Mouse (Mus musculus) G1E (cell line): ENCODE data around the gene Trem1. TPM values are rescaled to one million over a fixed set of nuclear protein-coding genes. Genes with fewer than 3 reads are reported as not detected.

ENCODE experiments used
- ATAC-seq: 2 replicates; pipeline ENCODE4 v1.8.0; 2016; ENCODE audit warnings: mild to moderate bottlenecking; ENCODE audit not compliant: insufficient number of reproducible peaks, poor library complexity, low FRiP score, severe bottlenecking; ENCODE audit errors: extremely low read depth
- DNase-seq: peaks from one replicate; pipeline ENCODE4 v3.0.0; 2012; ENCODE audit warnings: low spot score
- H3K27me3 ChIP-seq: 2 replicates; pipeline ENCODE4 v1.6.1; 2012; ENCODE audit warnings: mild to moderate bottlenecking, low read length, inconsistent platforms; ENCODE audit not compliant: insufficient read depth
- H3K36me3 ChIP-seq: replicated peaks from 2 replicates; pipeline ENCODE3; 2012; ENCODE audit warnings: mild to moderate bottlenecking, inconsistent platforms
- H3K4me1 ChIP-seq: 2 replicates; pipeline ENCODE4 v1.6.1; 2012; ENCODE audit warnings: low read depth, low read length, inconsistent platforms, mixed read lengths; ENCODE audit not compliant: insufficient read depth
- H3K4me3 ChIP-seq: 2 replicates; pipeline ENCODE4 v1.5.1; 2012; ENCODE audit warnings: low read depth, mild to moderate bottlenecking, inconsistent platforms, low read length, moderate library complexity, mixed read lengths
- H3K9me3 ChIP-seq: replicated peaks from 2 replicates; pipeline ENCODE4 v1.6.1; 2012; ENCODE audit warnings: inconsistent platforms
- CTCF ChIP-seq: IDR thresholded peaks from 2 replicates; pipeline ENCODE4 v1.5.1; 2012; ENCODE audit warnings: low read depth, low read length, inconsistent platforms, mixed read lengths
- GATA1 ChIP-seq: IDR thresholded peaks from 2 replicates; pipeline ENCODE4 v1.6.1; 2012; ENCODE audit warnings: borderline replicate concordance, low read length, inconsistent platforms, mixed read lengths
- GATA2 ChIP-seq: IDR thresholded peaks from 2 replicates; pipeline ENCODE4 v1.6.1; 2012; ENCODE audit warnings: low read depth, low read length, inconsistent platforms, borderline replicate concordance
- POLR2AphosphoS5 ChIP-seq: IDR thresholded peaks from 2 replicates; pipeline ENCODE4 v1.6.1; 2012; ENCODE audit warnings: low read depth, low read length, inconsistent platforms; ENCODE audit not compliant: insufficient replicate concordance
- TAL1 ChIP-seq: conservative IDR thresholded peaks from 2 replicates; pipeline ENCODE4 v1.6.1; 2012; ENCODE audit warnings: low read depth, low read length, inconsistent platforms, mixed read lengths
- polyA plus RNA-seq: library from polyadenylated mRNA; stranded (reverse); fragments of >175 nt; gene quantifications from 2 replicates; pipeline ENCODE4 v1.2.3, GENCODE M21; 2012
- total RNA-seq, 2 experiments: library from RNA; stranded (forward) in 1 of 2; stranded (reverse) in 1 of 2; fragments of 200-1000 nt in 1 of 2; fragments of >200 nt in 1 of 2; fragmentation: Nextera tagmentation in 1 of 2; gene quantifications; 2 replicates each; pipeline ENCODE4 v1.2.3; 2014 to 2017

Trem1 gene
- total RNA-seq (2014; fragmentation: Nextera tagmentation): not detected in 2 replicates
- 0.05 and 0.06 TPM in 2 replicates for total RNA-seq (2017)
- polyA plus RNA-seq: not detected in 2 replicates

DNA sequence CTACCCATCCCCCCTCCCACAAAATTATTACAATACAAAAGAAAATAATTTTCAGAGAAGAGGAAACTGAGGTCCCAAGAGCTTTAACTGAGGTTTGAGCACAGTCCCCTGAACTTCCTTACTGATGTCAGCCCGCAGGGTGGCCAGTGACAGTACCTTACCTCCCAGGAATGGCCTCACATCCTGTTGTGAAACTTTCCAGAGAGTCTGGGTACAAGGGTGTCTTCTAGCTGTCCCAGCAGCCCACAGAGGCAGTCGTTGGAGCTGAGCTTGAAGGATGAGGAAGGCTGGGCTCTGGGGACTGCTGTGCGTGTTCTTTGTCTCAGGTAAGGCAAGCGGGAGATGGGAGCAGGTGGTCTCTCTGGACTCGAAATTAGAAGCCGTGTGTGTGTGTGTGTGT is at the start of gene Trem1:
Gene Trem1, plus strand, starts transcription at position 251 of the 400 bp plus-strand sequence.
- H3K4me1 ChIP-seq: no peaks in the 10 kb centered on the region
- DNase-seq (no peak), ATAC-seq (no peak)
- TF ChIP-seq POLR2AphosphoS5 (no peak), GATA2 (no peak), GATA1 (no peak), TAL1 (no peak), CTCF (no peak)
- no peaks in the 10 kb centered on the region for H3K36me3 ChIP-seq
- H3K4me3 ChIP-seq: no peak within 1 kb of the TSS
- no peaks in the 10 kb centered on the region for H3K9me3 ChIP-seq
- H3K27me3 ChIP-seq: peaks cover 12% of the 10 kb centered on the region

DNA sequence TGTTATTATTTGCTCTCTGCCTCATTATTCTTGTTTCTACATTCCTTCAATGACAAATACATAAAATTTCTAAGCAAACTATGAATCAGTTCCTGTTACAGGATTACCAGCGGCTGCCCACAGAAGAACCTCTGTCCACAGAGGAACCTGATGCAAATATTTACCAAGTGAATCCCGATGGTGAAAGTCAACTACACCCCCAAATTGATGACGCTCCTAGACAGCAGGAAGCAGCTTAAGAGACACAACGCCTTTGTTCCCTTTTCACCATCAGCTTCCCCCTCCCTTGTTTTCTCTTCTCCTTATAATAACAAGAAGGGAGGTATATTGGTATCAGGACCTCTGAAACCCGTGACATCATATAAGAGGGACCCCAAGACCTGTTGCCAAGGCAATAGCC is 47.3 kb upstream of the Trem1 start:
- TF ChIP-seq CTCF: no peak
- no peak for TF ChIP-seq GATA2
- no peak for TF ChIP-seq GATA1
- TF ChIP-seq TAL1: no peak
- TF ChIP-seq POLR2AphosphoS5: no peak
- ATAC-seq: no peak

DNA sequence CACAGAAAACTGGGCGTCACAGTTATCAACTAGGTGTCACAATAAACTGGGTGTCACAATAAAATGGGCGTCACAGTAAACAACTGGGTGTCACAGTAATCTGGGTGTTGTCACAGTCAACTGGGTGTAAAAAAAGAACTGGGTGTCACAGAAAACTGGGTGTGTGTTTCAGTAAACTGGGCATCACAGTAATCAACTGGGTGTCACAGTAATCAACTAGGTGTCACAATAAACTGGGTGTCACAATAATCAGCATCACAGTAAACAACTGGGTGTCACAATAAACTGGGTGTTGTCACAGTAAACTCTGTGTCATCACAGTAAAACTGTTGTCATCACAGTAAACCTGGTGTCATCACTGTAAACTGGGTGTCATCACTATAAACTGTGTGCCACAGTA is 40.2 kb upstream of the Trem1 start:
- Histone ChIP-seq H3K36me3 (no peaks in the 10 kb centered on the region), H3K9me3 (peaks cover 18% of the 10 kb centered on the region), H3K27me3 (no peaks in the 10 kb centered on the region), H3K4me3 (no peak overlapping the region), H3K4me1 (no peaks in the 10 kb centered on the region)
- ATAC-seq (no peak), DNase-seq (no peak)
- TF ChIP-seq CTCF: no peak
- no peak for TF ChIP-seq GATA2
- TF ChIP-seq POLR2AphosphoS5: no peak
- no peak for TF ChIP-seq GATA1
- no peak for TF ChIP-seq TAL1

More for the DNA sequence above, 47.3 kb upstream of the Trem1 start:
- DNase-seq: no peak
- Histone ChIP-seq H3K27me3 (no peaks in the 10 kb centered on the region), H3K4me1 (no peaks in the 10 kb centered on the region), H3K9me3 (no peaks in the 10 kb centered on the region), H3K4me3 (no peak overlapping the region), H3K36me3 (no peaks in the 10 kb centered on the region)

DNA sequence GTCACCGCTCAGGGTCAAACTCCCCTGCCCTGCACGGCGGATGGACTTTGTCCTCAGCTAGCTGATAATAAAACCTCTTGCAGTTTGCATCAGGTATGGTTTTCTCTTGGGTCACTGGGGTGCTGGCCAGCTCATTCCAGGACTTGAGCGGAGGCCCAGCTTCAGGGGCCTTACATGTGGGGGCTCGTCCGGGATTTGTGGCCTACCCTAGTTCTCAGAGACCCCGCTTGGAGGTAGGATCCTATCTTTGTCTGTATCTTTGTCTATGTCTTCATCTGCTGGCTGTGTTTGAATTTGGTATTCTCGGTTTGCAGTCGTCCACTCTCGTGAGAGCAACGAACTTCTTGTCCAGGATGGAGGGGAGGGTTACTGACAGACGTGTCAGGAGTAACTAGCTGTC is 29.5 kb upstream of the Trem1 start:
- no peak overlapping the region for H3K4me3 ChIP-seq
- no peaks in the 10 kb centered on the region for H3K27me3 ChIP-seq
- H3K4me1 ChIP-seq: no peaks in the 10 kb centered on the region
- DNase-seq (no peak), ATAC-seq (no peak)
- H3K36me3 ChIP-seq: no peaks in the 10 kb centered on the region
- TF ChIP-seq TAL1 (no peak), GATA1 (no peak), POLR2AphosphoS5 (no peak), CTCF (no peak), GATA2 (no peak)
- H3K9me3 ChIP-seq: peaks cover 35% of the 10 kb centered on the region

DNA sequence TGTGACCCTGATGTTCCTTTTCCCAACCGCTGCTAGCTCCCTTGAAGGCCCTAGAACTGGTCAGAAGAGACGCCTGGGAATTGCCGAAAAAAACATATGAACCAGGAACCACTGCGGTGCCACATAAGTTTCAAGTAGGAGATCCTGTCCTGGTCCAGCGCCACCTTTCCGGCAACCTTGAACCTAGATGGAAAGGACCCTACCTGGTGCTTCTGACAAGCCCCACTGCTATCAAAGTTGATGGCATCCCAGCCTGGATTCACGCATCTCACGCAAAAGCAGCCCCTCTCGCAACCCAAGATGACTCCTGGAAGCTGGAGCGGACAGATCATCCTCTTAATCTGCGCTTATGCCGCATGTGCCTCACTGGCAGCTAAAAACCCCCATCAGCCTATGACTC is 20.0 kb upstream of the Trem1 start:
- H3K36me3 ChIP-seq: no peaks in the 10 kb centered on the region
- no peak for TF ChIP-seq GATA2
- TF ChIP-seq CTCF: no peak
- TF ChIP-seq GATA1: no peak
- no peak for TF ChIP-seq TAL1
- TF ChIP-seq POLR2AphosphoS5: no peak
- no peak overlapping the region for H3K4me3 ChIP-seq
- ATAC-seq (no peak), DNase-seq (no peak)
- peaks cover 3% of the 10 kb centered on the region for H3K9me3 ChIP-seq
- no peaks in the 10 kb centered on the region for H3K27me3 ChIP-seq
- no peaks in the 10 kb centered on the region for H3K4me1 ChIP-seq

DNA sequence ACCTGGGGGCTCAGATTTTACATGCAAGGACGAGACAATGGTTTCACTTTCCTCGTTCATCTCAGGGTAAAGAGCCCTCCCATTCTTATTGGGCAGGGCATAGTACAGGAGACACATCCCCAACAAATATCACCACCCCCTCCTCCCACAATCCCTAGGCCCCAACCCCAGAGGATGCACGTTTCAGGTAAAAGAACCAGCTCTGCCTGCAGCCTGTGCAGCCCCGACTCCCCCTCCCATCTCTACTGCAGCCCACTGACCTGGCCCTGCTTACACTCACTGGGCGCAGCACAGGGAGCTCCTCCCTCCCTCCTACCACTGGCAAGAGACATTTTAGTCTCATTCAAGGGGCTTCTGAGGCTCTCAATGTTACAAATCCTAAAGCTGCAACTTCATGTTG is 19.1 kb upstream of the Trem1 start:
- peaks cover 3% of the 10 kb centered on the region for H3K9me3 ChIP-seq
- no peak for TF ChIP-seq TAL1
- TF ChIP-seq POLR2AphosphoS5: no peak
- no peak for TF ChIP-seq GATA1
- no peak for TF ChIP-seq GATA2
- no peak for TF ChIP-seq CTCF
- no peaks in the 10 kb centered on the region for H3K36me3 ChIP-seq
- no peaks in the 10 kb centered on the region for H3K27me3 ChIP-seq
- ATAC-seq (no peak), DNase-seq (no peak)
- no peaks in the 10 kb centered on the region for H3K4me1 ChIP-seq
- no peak overlapping the region for H3K4me3 ChIP-seq

DNA sequence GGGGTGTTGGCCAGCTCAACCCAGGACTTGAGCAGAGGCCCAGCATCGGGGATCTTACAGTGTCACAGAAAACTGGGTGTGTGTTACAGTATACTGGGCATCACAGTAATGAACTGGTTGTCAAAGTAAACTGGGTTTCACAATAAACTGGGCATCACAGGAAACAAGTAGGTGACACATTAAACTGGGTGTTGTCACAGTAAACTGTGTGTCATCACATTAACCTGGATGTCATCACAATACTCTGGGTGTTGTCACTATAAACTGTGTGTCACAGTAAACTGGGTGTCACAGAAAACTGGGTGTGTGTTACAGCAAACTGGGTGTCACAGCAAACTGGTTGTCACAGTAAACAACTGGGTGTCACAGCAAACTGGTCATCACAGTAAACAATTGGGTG is 17.1 kb upstream of the Trem1 start:
- Histone ChIP-seq H3K27me3 (no peaks in the 10 kb centered on the region), H3K4me1 (no peaks in the 10 kb centered on the region), H3K36me3 (no peaks in the 10 kb centered on the region), H3K4me3 (no peak overlapping the region), H3K9me3 (peaks cover 3% of the 10 kb centered on the region)
- DNase-seq (no peak), ATAC-seq (no peak)
- TF ChIP-seq GATA2 (no peak), TAL1 (no peak), GATA1 (no peak), POLR2AphosphoS5 (no peak), CTCF (no peak)
